Mouse (Mus musculus): ENCODE measurements around the gene C9orf72.

The C9orf72 gene

DNA sequence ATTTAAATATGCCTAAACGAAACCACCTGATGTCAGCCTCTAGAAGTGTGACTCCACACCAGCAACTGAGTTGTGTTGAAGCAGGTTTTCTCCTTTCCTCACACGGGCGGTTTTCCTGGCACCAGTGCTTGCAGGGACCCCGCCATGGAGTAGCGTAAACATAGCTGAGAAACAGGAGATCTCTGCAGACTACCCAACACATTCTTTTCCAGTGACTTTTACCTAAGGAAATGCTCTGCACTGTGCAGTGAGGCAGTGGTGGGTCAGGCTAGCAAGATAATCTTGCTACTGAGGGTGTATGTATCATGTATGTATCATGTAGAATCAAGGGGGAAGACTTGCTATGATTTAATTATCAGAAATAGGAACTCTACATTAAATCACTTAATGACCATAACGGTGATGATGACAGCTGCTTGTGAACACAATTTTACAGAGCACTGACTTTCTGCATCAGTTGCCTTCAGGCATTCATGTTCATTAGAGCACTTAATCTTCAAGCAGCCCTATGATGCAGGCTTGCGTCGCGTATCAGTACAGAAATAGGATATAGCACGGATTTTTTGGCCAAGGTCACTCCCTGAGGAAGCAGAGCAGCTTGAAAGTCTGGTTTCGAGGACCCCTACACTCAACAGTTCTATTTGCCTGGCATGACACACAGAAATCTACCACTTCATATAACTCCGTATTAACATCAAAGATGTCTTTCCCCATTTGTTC, 47.9 kb downstream of the C9orf72 start:
- in situ Hi-C loops (cut with MboI, MseI), result no loop called here

DNA sequence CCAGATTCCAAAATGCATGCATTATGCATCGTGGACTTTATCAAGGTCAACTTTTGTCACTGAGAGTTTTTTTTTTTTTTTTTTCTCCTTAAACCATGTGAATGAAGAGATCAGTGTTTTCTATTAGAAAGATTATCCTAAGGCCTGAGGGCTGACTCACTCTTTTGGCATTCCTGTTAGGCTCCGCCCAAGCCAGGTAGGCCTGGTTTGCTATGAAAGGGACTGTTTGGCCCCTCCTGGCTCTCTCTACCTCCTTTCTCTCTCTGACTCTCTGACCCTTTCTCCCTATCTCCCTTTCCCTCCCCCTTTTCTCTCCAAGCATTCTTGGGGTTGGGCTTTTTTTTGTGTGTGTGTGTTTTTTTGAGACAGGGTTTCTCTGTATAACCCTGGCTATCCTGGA, 50.4 kb downstream of the C9orf72 start:
- in situ Hi-C loops (cut with MboI, MseI), result no loop called here

DNA sequence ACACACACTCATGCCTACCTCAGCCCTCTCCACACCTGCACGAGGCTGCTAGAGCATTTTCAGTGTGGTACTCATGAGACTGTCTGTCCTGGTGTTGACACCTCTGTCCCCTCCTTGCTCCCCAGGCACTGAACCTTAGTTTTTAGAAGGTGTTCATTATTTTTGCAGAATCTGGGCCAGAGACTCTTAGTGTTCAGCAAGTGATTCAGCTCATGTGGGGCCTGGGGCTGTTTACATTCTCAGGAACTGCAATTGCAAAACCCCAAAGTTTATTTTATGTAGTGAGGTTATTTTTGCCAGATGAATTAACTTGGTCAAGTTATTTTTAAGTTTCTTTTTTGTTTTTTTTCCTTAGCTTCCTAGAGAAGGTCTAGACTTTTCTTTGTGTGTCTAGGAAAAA, 52.4 kb downstream of the C9orf72 start:
- in situ Hi-C loops (cut with MboI, MseI), result no loop called here

DNA sequence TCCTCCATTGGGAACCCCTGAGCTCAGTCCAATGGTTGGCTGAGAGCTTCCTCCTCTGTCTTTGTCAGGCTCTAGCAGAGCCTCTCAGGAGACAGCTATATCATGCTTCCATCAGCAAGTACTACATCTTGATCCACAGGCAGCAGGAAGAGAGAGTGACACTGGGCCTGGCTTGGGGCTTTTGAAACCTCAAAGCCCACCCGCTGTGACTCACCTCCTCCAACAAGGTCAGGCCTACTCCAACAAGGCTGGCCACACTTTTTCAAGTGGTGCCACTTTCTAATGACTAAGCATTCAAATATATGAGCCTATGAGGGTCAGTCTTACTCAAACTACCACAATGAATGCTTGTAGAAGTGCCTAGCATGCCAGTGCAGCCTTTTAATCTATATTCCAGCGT, 53.5 kb downstream of the C9orf72 start:
- in situ Hi-C loops (cut with MboI, MseI), result no loop called here

DNA sequence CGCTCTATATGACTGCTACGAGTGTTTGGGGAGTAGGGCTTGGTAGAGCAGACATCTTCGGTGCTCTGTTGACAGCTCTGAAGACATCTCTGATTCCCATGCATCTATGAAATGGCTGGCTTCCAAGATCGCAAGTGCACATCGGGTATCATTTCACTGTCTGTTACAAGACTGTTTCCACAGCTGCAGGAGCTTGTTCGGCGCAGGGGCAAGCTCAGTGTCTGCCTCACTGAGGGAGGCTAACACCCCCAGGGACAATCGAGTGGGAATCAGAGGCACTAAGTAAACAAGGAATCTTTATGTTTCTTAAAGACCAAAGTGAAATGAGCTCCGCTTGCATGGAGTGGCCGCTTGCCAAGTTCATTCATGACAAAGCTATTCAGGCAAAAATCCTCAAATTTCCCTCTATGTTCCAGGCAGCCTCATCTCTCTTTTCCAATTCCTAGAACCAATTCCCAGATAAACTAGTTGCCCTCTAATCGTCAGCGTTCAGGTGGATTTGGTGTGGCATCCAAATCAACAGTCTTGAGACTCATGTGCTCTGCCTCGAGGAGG, 56.3 kb downstream of the C9orf72 start:
- in situ Hi-C loops (cut with MboI, MseI), result no loop called here

DNA sequence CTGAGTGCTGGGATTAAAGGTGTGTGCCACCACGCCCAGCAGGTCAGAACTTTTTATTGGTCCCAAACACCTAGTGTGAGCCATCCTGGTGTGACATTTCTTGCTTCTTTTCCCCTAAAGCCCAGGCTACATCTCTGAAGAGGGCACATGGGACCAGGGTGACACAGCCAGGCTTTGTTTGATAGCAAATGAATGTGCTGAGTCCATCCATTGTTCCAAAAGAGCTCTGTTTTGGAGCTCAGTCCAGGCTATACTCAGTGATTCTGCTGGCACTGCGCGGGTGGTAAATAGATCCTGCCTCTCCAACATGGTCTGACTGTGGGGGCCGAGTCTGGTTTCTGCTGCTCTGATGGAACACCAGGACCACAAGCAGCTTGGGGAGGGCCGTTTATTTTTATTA, 58.1 kb downstream of the C9orf72 start:
- in situ Hi-C loops (cut with MboI, MseI), result no loop called here

DNA sequence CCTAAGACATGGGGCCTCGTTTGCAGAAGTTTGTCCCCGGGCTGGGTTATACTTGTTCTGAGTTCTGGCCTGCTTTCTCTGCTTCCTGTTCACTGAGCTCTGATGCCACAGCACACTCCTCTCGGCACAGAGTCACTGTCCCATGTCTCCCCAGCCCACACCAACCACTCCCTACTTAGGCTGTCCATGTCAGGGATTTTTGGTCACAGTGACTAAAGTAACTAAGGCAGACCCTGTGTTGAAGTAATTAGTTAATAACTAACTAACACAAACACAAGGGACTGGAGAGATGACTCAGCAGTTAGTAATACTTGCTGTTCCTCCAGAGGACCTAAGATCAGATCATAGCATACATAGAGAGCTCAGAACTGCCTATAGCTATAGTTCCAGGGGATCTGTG, 60.0 kb downstream of the C9orf72 start:
- in situ Hi-C loops (cut with MboI, MseI), result no loop called here

DNA sequence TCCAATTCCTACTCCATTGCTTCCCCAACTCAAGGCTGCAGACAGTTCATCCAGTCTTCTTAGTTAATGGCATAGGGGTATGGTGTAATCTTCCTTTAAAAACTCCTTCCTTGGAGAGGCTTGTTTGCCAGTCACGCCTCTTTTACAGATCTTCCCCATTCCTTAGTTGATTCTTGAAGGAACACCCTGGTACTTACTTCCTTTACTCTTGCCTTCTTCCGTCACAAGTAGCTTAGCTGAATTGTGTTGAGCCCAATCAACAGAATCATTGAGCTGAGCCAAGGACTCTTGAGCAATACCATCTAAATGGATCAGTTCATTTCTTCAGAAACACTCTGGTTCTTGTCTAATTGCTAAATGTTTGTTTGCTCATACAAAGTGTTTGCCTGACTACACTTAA, 60.7 kb downstream of the C9orf72 start:
- in situ Hi-C loops (cut with MboI, MseI), result no loop called here

DNA sequence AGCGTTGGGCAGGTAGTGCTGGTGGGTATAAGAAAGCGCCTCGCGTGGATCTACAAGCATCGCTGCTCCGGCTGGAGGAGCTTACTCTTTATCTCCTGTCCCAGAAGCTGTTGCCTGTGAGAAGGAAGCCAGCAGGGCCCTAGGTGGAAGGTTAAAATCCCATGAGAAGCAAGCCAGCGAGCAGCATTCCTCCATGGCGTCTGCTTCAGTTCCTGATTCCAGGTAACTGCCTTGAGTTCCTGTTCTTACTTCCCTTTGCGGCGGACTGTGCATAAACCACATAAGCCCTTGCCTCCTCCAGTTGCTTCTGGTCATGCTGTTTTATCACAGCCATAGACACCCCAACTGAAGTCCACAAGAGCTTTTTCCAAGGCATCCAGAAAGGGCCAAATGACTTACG, 68.2 kb downstream of the C9orf72 start:
- in situ Hi-C loops (cut with MboI, MseI), result loop anchor here (5.0 kb wide), 2 partner anchors 61 to 69 kb away; partner anchors contain the start of gene C9orf72

DNA sequence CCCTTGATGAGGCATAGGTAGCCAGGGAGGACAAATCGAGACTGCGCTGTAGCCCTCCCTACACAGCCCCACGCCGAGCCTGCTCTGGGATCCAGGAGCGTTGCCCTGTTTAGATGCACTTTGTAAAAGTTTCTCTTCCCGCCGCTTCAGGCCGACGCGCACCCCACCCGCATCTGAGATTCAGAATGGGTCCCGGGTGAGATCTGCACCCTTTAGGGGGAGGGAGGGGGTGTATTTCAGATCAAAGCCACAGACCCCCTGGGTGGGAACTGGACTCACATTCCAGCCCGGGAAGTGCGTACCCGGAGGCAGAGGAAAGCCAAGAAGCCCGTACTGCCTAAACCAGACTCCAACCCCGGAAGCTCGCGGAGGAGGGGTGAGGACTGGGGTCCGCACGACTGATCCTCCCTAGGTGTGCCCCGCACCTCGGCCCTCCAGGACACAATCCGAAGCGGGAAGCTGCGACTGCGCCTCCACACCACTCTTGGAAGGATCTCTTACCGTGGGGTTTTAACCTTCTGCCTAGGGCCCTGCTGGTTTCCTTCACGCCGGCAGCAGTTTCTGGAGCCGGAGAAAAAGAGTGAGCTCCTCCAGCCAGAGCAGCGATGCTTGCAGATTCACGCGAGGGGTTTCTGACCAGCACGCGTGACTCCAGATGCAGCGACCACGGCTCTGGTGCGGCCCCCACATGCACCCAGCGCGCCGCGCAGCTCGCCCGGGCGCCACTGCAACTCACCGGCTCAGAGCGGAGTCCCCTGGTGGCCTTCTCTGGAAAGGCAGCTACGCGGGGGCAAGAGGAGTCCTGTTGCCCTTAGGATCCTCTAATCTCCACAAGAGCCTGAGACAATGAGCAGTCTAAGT, 69.0 kb downstream of the C9orf72 start, which contains the start of gene Mob3b:
Gene Mob3b (minus strand): TSS at position 734 of the 861 bp plus-strand sequence.
- in situ Hi-C loops (cut with MboI, MseI), result loop anchor here (5.0 kb wide), 2 partner anchors 60 to 70 kb away; partner anchors contain the start of gene C9orf72

DNA sequence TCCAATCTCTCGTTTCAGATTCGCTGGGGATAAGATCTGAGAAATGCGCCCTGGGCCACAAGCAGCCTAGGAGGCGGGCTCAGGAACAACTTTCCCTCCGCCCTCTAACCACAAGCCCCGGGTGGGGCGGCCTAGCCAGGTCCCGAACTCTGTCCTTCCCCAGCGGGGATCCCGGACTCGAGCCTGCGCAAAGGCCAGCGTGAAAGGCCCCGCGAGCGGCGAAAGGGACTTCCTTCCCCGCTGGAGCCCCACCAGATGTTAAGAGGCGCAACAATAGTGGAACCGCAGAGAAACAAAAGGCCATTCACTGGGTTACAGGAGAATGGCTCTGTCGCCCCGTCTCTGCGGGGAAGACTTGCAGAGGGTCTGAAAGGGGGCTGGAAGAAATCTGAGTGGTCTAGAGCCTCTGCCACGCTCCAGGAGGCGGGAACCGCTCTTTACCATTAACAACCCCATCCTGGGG, 69.8 kb downstream of the C9orf72 start:
- in situ Hi-C loops (cut with MboI, MseI), result loop anchor here (5.0 kb wide), 2 partner anchors 59 to 71 kb away; partner anchors contain the start of gene C9orf72

DNA sequence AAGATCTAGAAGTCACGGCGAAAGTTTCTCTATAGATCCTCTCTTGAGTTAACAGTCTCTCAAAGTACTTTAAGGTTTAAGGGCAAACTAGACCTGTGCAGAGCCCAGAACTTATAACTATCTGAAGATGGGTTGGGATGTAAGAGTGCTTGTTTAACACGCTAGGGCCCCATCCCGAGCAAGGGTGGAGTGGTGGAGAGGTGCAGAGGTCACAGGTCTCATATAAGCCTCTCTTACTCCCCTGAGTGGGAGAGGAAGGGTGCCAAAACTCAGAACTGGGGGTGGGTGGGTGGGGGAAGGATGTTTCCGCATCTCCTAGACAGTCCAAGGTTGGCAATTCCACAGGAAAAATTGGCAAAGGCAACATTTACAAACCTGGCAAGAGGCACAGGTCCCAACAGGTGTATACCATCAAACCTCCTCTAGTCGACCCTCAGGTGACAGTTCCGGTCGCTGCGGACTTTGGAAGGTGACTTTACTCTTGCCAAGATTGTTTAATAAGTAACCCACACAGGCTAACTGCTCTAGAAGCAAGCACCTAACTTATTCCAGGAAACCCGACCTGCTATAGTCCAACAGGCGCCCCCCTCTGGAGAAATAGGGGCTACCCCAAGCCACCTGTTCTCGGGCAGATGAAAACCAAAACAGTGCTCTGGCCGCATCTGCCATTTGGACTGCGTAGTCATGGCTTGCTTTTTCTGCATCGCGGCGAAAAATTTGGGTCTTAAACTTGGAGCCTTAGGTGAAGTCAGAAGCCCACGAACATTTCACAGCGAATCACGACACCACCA, 70.6 kb downstream of the C9orf72 start:
- in situ Hi-C loops (cut with MboI, MseI), result loop anchor here (5.0 kb wide), 2 partner anchors 58 to 72 kb away; partner anchors contain the start of gene C9orf72

DNA sequence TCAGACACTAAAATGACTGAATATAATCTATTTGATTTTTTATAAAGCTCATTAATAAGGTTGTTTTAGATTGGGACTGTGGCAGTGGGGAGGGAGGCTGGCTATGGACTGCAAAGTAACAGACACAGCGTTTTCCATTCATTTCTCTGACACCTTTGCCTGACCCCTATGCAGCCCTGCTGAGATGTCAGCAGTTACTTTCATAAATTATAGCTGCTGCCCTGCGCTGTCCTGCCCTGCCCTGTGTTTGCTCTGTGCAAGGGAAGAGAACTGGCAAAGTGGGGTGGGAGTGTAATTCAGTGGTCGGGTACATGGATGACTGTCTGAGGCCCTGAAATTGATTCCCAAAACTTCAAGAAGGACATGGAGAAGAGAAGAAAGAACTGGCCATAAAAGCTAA, 71.9 kb downstream of the C9orf72 start:
- in situ Hi-C loops (cut with MboI, MseI), result no loop called here

DNA sequence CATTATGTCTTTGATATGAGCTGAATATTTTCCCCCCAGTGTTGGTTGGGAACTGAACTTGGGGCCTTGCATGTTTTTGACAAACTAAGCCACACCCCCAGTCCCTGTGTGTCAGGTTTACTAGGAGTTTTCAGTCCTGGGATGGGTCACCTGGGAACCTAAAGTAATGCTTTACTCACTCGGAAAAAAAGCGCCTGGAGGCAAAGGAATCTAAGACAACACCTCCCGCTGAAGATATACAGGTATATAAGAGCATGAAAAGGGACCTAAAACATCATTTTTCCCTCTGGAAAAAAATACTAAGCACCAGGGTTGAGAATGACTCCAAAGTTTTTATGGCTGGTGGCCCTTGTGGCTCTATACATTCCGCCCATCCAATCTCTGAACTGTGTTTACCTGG, 74.2 kb downstream of the C9orf72 start, which contains the start of gene Ifnk:
Gene Ifnk (plus strand): TSS at position 301 of the 400 bp plus-strand sequence.
- in situ Hi-C loops (cut with MboI, MseI), result no loop called here

DNA sequence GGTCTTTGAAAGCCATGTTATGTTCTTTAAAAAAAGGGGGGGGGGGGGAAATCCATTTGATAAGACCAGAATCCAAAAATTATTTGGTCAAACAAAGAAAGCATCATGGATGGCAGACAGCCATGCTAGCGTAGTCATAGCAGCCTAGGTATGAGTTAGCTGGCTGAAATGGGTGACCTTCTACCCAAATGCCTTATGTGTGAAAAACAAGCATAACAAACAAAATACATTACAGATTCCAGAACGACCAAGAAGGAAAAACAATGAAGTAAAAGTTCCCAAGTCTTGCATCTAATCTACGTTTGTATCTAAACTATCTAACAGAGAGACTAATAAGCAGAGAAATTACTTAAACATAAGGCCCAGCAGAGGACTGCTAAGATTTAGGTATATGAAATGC, 75.3 kb downstream of the C9orf72 start:
- in situ Hi-C loops (cut with MboI, MseI), result no loop called here

DNA sequence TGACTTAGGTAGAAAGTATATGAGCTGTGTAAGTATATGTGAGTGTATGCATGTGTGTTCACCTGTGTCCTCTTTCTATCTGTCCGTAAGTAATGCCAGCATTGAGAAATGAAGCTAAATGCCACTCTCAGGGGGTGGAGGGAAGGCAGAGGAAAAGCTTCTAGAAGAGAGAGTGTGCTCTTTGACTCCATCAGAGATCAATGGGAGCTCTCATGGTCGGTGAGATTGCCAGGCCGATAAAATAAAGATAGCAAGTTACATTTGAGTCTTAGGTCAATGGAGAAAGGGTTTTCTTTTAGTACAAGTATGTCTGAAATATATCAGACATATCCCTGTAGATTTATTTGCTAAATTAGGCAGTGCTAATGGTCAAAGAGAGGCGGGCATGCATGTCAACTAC, 77.6 kb downstream of the C9orf72 start:
- in situ Hi-C loops (cut with MboI, MseI), result no loop called here

DNA sequence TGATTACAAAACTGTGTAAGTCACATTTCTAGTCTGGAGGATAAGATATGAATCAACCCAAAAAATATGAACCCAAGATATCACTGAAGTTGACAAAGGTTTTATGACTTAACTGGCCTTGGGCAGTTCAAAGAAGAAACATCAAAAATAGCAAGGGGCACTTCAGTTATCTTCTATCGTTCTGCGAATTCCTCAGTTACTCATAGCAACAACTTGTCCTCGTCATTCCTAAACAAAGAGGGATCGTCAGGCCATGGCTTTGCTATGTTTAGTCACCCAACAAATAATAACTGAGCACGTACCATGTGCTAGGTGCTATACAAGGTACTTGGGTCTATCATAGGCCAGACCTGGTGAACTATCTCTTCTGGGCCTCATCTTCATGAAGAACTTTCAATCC, 79.4 kb downstream of the C9orf72 start:
- in situ Hi-C loops (cut with MboI, MseI), result no loop called here

DNA sequence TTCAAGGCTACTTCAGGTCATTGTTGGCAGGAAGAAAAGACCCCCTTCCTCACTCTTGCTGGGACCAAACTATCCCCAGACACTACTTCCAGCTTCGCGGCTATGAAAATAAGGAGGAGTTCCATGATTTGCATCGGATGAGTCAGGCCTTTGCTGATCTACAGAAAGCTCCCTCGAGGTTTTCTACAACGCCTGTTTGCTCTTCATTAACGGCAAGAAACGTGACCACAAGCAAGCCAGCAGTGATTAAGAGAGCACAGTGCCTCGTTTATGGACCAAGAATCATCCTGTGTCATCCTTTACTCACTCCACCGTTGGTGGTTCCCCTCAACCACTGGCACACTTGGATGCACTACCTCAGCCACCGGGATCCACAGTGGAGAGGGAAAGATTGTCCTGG, 80.2 kb downstream of the C9orf72 start:
- in situ Hi-C loops (cut with MboI, MseI), result no loop called here

DNA sequence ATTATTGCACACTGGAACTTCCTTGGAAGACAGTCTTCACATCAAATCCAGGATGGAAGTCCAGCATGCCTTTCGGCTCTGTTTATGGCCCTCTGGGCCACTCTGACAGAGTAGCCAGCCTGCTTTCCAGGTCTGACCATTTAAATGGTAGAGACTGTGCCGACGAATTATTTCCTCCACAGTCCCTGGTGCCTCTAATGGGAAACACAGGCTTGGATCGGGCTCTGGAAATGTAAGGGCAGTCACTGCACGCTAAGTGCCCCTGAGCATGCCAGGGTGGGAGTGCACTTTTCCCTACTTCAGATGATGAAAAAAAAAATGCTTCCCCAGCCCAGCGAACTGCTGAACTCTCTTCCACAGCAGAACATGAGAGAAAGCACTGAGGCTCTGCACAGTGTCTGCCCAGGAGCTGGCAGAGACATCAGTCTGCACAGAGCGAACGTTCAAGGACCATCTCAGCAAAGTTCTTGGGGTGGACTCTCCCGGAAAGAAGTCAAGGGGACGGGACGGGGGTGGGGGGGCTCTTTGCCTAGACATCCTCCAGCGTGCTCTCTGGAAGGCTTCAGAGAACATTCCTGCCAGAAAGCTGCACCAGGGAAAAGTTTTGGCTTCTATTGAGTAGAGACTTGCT, 82.4 kb downstream of the C9orf72 start:
- in situ Hi-C loops (cut with MboI, MseI), result no loop called here

All from T-helper 2 cell (primary cell).